Mouse (Mus musculus): ENCODE measurements around the gene Pard3b. TPM values are rescaled to one million over a fixed set of nuclear protein-coding genes. Genes with fewer than 3 reads are reported as not detected.

Gene Pard3b
- polyA plus RNA-seq, 1 experiment from 2014 or later: 7.5 TPM

GRCm38 (mm10) chr1:62511681-62512080 lies 873.1 kb downstream of the Pard3b start:
- Histone ChIP-seq H3K4me1 (no peaks in the 10 kb centered on the region), H3K4me3 (no peak overlapping the region), H3K36me3 (replicated peaks) (no peaks in the 10 kb centered on the region), H3K9me3 (no peaks in the 10 kb centered on the region), H3K27me3 (replicated peaks; ENCODE audit: low read depth, poor library complexity, severe bottlenecking) (no peaks in the 10 kb centered on the region), H3K27ac (replicated peaks) (no peak overlapping the region)
- DNase-seq (ENCODE audit: low spot score): no peak
- 88% methylated on average over 3 of the region's 3 CpGs for WGBS

DNA sequence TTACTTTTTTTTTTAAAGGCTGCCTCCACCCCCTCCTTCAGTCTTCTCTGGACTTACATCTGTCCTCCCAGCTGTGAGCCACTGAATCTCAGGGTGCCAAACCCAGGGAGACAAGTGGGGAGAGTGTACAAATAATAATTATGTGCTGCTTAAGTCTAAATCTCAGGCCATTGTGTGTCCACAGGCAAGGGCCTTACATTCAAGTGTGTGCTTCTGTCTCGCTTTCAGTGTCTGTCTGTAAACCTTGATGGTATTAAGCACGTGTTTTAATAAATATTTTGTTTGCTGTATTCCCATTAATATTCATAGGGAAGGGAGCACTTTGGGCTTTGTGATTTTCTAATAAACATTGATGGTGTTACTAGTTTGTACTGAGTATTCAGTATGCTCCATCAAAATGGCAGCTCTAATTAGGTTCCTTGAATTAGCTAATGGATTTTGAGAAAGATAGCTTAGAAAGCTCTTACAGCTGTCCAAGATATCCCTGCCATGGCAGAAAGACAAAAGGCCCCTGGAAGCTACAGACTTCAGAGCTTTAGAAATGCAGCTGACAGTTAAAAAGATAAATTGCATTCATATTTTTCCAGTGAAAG lies 880.1 kb downstream of the Pard3b start:
- 86% methylated on average over 2 of the region's 2 CpGs for WGBS
- no peaks in the 10 kb centered on the region for H3K27me3 ChIP-seq (replicated peaks; ENCODE audit: low read depth, poor library complexity, severe bottlenecking)
- no peak for DNase-seq (ENCODE audit: low spot score)
- no peak overlapping the region for H3K27ac ChIP-seq (replicated peaks)
- no peaks in the 10 kb centered on the region for H3K9me3 ChIP-seq
- no peaks in the 10 kb centered on the region for H3K36me3 ChIP-seq (replicated peaks)
- H3K4me3 ChIP-seq: no peak overlapping the region
- H3K4me1 ChIP-seq: no peaks in the 10 kb centered on the region; the same call in 1 of the 2 replicates

DNA sequence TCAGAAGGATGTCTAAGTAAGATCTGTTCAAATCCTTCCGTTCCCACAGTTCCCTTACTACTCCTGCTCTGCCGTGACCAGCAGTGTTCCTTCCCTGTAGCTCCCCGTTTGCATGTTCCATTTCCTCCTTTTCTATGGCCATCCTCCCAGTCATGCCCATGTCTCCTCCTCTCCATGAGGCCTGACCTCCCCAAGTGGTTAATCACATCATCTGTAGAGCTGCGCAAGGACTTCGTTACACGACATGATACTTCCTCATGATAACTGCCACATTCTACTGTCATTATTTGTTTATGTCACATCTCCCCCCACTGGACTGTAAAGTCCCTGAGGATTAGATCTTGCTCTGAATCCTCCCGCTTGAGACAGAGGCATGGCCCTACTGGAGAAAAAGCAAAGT lies 882.7 kb downstream of the Pard3b start:
- Histone ChIP-seq H3K4me3 (no peak overlapping the region), H3K4me1 (no peaks in the 10 kb centered on the region; the same call in 1 of the 2 replicates), H3K36me3 (replicated peaks) (no peaks in the 10 kb centered on the region), H3K9me3 (no peaks in the 10 kb centered on the region), H3K27me3 (replicated peaks; ENCODE audit: low read depth, poor library complexity, severe bottlenecking) (no peaks in the 10 kb centered on the region), H3K27ac (replicated peaks) (no peak overlapping the region)
- DNase-seq (ENCODE audit: low spot score): no peak
- WGBS: 86% methylated on average over 7 of the region's 7 CpGs

DNA sequence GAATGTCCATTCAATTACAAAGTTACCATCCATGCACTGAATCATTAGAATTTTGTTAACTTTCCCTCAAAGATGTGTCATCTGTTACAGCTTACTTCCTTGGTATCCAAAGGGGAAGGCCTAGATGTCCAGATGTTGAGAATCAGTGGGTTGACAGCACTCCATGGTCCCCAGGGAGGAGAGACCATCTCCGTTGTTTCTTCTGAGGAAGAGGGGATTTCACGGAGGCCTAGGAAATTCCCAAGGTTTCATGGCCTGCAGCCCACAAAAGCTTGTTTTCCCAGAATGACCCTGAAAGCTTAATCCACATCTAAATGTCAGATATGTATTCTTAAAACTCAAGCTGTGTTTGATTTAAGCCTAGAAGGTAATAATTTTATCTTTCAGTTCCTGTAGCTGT lies 884.1 kb downstream of the Pard3b start:
- Histone ChIP-seq H3K4me1 (no peaks in the 10 kb centered on the region; the same call in 1 of the 2 replicates), H3K36me3 (replicated peaks) (no peaks in the 10 kb centered on the region), H3K27ac (replicated peaks) (no peak overlapping the region), H3K4me3 (no peak overlapping the region), H3K9me3 (no peaks in the 10 kb centered on the region), H3K27me3 (replicated peaks; ENCODE audit: low read depth, poor library complexity, severe bottlenecking) (no peaks in the 10 kb centered on the region)
- WGBS: 48% methylated on average over 2 of the region's 2 CpGs
- DNase-seq (ENCODE audit: low spot score): no peak

DNA sequence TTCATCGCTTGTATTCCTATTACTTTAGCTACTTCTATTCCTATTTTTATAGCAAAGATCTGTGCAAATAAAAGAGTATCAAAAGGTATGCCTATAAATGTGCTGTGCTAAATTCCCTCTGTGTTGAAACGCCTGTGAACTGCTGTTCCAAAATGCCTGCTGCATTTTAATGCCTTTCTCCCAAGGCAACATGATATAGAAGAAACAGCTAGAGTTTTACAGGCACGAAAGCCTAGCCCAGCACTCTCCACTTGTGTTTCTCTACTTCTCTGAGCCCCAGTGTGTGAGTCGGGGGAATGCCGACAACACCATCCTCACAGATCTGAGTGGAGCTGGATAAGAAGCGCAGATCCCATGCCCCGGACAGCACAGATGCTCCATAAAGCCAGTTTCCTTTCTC lies 889.2 kb downstream of the Pard3b start:
- peaks cover 5% of the 10 kb centered on the region; the same call in 1 of the 2 replicates for H3K4me1 ChIP-seq
- 69% methylated on average over 7 of the region's 7 CpGs for WGBS
- no peak overlapping the region for H3K4me3 ChIP-seq
- no peak for DNase-seq (ENCODE audit: low spot score)
- no peaks in the 10 kb centered on the region for H3K27me3 ChIP-seq (replicated peaks; ENCODE audit: low read depth, poor library complexity, severe bottlenecking)
- no peaks in the 10 kb centered on the region for H3K9me3 ChIP-seq
- no peak overlapping the region for H3K27ac ChIP-seq (replicated peaks)
- no peaks in the 10 kb centered on the region for H3K36me3 ChIP-seq (replicated peaks)

DNA sequence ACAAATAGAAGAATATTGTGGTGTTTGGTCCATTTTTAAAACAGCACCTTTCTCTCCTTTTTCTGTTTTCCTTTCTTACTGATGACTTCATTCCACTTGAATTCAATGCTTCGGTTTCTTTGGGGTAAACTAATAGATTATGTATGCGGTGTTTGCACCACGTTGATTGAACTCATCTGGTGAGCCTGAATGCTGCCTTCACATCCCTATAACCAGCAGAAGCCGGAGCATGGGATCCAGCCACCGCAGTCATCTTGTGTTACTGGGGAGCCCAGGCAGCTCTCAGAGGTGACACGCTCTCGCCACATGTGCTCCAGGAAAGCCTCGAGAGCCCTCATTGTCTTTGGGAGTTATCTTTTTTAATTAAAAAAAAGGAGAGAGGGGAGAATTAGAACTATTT lies 891.3 kb downstream of the Pard3b start:
- no peaks in the 10 kb centered on the region for H3K27me3 ChIP-seq (replicated peaks; ENCODE audit: low read depth, poor library complexity, severe bottlenecking)
- H3K27ac ChIP-seq (replicated peaks): no peak overlapping the region
- WGBS: 80% methylated on average over 8 of the region's 8 CpGs

GRCm38 (mm10) chr1:62532426-62533126 lies 894.0 kb downstream of the Pard3b start:
- no peak for DNase-seq (ENCODE audit: low spot score)
- Histone ChIP-seq H3K4me3 (no peak overlapping the region), H3K36me3 (replicated peaks) (no peaks in the 10 kb centered on the region), H3K4me1 (peaks cover 5% of the 10 kb centered on the region; the same call in 1 of the 2 replicates), H3K27ac (replicated peaks) (no peak overlapping the region), H3K27me3 (replicated peaks; ENCODE audit: low read depth, poor library complexity, severe bottlenecking) (no peaks in the 10 kb centered on the region), H3K9me3 (no peaks in the 10 kb centered on the region)
- WGBS: 79% methylated on average over 10 of the region's 10 CpGs

More for the DNA sequence above, 891.3 kb downstream of the Pard3b start:
- no peaks in the 10 kb centered on the region for H3K36me3 ChIP-seq (replicated peaks)
- no peak for DNase-seq (ENCODE audit: low spot score)
- peaks cover 5% of the 10 kb centered on the region; the same call in 1 of the 2 replicates for H3K4me1 ChIP-seq
- H3K9me3 ChIP-seq: no peaks in the 10 kb centered on the region
- no peak overlapping the region for H3K4me3 ChIP-seq

DNA sequence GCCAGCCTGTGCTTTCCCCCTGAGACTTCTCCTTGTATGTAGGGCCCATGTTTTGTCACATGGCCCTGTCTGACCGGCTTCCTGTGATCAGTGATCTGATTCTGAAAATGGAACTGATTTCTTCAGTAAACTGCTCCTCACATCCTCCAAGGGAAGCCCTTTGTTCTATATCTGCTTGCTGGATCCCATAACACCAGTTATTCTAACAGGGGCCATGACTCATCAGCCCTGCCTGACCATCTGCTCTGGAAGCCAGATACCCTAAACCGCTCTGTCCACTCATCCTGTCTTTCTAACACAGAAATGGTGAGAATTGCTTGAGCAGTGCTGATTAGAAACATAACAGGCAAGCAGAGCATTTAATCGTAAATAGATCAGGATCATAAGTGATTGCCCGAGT lies 910.3 kb downstream of the Pard3b start:
- no peaks in the 10 kb centered on the region for H3K9me3 ChIP-seq
- 85% methylated on average over 4 of the region's 4 CpGs for WGBS
- H3K27ac ChIP-seq (replicated peaks): no peak overlapping the region
- DNase-seq (ENCODE audit: low spot score): no peak
- H3K36me3 ChIP-seq (replicated peaks): no peaks in the 10 kb centered on the region
- no peaks in the 10 kb centered on the region for H3K27me3 ChIP-seq (replicated peaks; ENCODE audit: low read depth, poor library complexity, severe bottlenecking)
- peaks cover 12% of the 10 kb centered on the region for H3K4me1 ChIP-seq
- H3K4me3 ChIP-seq: no peak overlapping the region

DNA sequence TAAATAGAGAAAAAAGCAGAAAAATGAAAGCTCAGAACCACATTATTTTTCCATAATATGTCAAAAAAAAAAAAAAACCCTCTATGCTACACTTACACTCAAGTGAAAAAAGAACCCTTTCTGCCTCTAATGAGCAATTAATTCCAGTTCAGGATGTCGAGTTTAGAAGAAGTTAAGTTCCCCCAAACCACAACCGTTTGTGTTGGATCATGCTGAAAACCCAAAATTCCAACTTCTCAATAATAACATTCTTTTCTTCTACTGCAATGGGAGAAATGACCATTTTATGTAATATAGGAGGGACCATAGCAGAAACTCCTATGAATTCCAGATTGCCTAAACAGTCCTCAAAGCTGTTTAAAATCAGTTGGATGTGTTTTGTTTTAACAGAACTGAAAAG lies 911.9 kb downstream of the Pard3b start:
- Histone ChIP-seq H3K27me3 (replicated peaks; ENCODE audit: low read depth, poor library complexity, severe bottlenecking) (no peaks in the 10 kb centered on the region), H3K36me3 (replicated peaks) (no peaks in the 10 kb centered on the region), H3K4me3 (no peak overlapping the region), H3K27ac (replicated peaks) (no peak overlapping the region), H3K9me3 (no peaks in the 10 kb centered on the region), H3K4me1 (peaks cover 12% of the 10 kb centered on the region)
- DNase-seq (ENCODE audit: low spot score): no peak
- 60% methylated on average over 2 of the region's 2 CpGs for WGBS

- Histone ChIP-seq H3K36me3 (replicated peaks) (no peaks in the 10 kb centered on the region), H3K27ac (replicated peaks) (no peak overlapping the region), H3K4me3 (no peak overlapping the region), H3K9me3 (no peaks in the 10 kb centered on the region), H3K4me1 (peaks cover 12% of the 10 kb centered on the region), H3K27me3 (replicated peaks; ENCODE audit: low read depth, poor library complexity, severe bottlenecking) (no peaks in the 10 kb centered on the region)
- 85% methylated on average over 6 of the region's 6 CpGs for WGBS
- DNase-seq (ENCODE audit: low spot score): no peak
These were observed 912.9 kb downstream of the Pard3b start for GRCm38 (mm10) chr1:62551516-62551915.

DNA sequence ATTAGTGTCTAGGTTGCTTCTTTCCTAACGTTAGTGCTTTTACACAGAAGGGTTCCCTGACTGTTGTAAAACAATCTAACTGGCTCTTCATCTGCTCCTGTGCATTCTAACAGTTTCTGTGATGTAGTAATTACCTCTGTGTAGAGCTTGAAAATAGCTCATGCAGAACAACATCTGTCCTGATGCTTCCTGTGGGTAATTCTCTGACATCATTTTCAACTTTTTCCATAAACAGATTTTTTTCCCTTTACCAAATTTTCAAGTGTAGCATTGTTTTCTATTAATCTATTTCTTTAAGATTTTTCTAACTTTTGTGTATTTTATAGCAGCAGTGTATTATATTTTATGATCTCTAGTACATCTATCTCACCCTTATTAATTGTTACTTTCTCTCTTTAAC lies 917.2 kb downstream of the Pard3b start:
- WGBS: 51% methylated on average over 1 of the region's 1 CpGs

DNA sequence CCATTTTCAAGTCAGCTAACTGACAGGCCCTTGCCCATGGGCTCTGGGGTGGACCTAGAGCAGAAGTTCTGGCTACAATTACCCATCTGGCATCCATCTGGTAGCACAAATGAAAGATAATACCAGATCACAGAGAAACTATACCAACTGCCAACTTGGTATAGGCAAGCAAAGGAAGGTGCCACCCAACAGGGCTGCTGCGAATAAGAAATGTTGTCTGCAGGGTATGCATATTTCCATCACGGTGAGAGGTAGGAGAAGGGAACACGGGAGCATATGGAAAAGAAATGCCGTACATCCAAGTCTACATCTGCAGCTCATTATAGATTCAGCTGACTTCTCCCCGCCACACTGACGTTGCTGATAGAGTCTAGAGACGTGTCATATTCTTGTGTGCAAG lies 924.4 kb downstream of the Pard3b start:
- peaks cover 27% of the 10 kb centered on the region for H3K4me1 ChIP-seq
- no peak overlapping the region; the same call in 1 of the 2 replicates for H3K27ac ChIP-seq (replicated peaks)
- H3K36me3 ChIP-seq (replicated peaks): no peaks in the 10 kb centered on the region
- no peaks in the 10 kb centered on the region for H3K9me3 ChIP-seq
- DNase-seq (ENCODE audit: low spot score): peak; percentile 48
- 35% methylated on average over 7 of the region's 7 CpGs for WGBS
- H3K27me3 ChIP-seq (replicated peaks; ENCODE audit: low read depth, poor library complexity, severe bottlenecking): no peaks in the 10 kb centered on the region
- no peak overlapping the region for H3K4me3 ChIP-seq

More for the DNA sequence above, 917.2 kb downstream of the Pard3b start:
- Histone ChIP-seq H3K27ac (replicated peaks) (no peak overlapping the region), H3K27me3 (replicated peaks; ENCODE audit: low read depth, poor library complexity, severe bottlenecking) (no peaks in the 10 kb centered on the region), H3K9me3 (no peaks in the 10 kb centered on the region), H3K4me1 (no peaks in the 10 kb centered on the region), H3K36me3 (replicated peaks) (no peaks in the 10 kb centered on the region), H3K4me3 (no peak overlapping the region)
- no peak for DNase-seq (ENCODE audit: low spot score)
